Mouse (Mus musculus): ENCODE data around the gene Ttll9.

DNA sequence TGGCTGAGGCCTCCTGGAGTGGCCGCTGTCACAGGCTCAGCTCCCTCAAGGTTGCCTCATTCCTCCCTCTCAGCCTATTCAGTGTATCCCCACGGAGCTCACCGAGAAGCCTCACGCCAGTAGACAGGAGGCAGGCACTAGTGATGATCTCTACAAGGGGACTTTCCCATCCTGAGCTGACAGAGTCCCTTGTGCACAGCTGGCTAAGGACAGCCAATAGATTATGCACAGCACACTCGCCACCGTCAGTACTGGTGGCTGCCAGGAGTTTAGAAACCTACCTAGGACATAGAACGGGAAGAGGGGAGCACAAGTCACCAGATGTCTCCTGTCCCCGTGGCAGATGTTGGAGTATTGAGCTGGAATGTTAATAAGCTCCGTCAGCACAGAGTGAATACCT is 44.6 kb upstream of the Ttll9 start:
- no peak for TF ChIP-seq CTCF (IDR thresholded peaks at IDR 0.05; ENCODE audit: low read depth)
- TF ChIP-seq EP300 (IDR thresholded peaks at IDR 0.05; ENCODE audit: low read depth): no peak
